ENCODE assay signal across 28 mouse cellular contexts in genomic region chr4:82600636-82601035, GRCm38 (mm10).
"Had no signal": no experiment of that assay in that cellular context is flagged by ENCODE, and none has a peak within 500 bp of the region (broad histone marks: within the 10 kb centered on the region; RNA-seq: fewer than 3 reads in every experiment).

No protein-coding gene starts in this region.

- H3K36me3 ChIP-seq: heart, embryonic 13.5 days; heart, embryonic 15.5 days; hindbrain, embryonic 10.5 days; hindbrain, embryonic 12.5 days; hindbrain, embryonic 15.5 days; kidney, embryonic 15.5 days; limb, embryonic 12.5 days; liver, embryonic 13.5 days; liver, embryonic 15.5 days had no signal

- H3K9me3 ChIP-seq: heart, embryonic 15.5 days; hindbrain, embryonic 15.5 days; kidney, embryonic 15.5 days; liver, embryonic 13.5 days; liver, embryonic 15.5 days had no signal

- H3K27me3 ChIP-seq: heart, embryonic 13.5 days; heart, embryonic 15.5 days; hindbrain, embryonic 12.5 days; hindbrain, embryonic 15.5 days; kidney, embryonic 15.5 days; limb, embryonic 12.5 days; liver, embryonic 13.5 days; liver, embryonic 15.5 days had no signal

- H3K9ac ChIP-seq: heart, embryonic 13.5 days; heart, embryonic 15.5 days; hindbrain, embryonic 12.5 days; hindbrain, embryonic 15.5 days; kidney, embryonic 15.5 days; limb, embryonic 12.5 days; liver, embryonic 13.5 days; liver, embryonic 15.5 days had no signal

- H3K27ac ChIP-seq: gastrocnemius, adult 2 months; heart, adult 2 months; heart, embryonic 13.5 days; heart, embryonic 15.5 days; hindbrain, embryonic 10.5 days; hindbrain, embryonic 12.5 days; hindbrain, embryonic 15.5 days; hindbrain, postnatal 0 days; kidney, embryonic 15.5 days; kidney, postnatal 0 days; limb, embryonic 12.5 days; liver, embryonic 13.5 days; liver, embryonic 15.5 days had no signal

- H3K4me3 ChIP-seq: gastrocnemius, adult 2 months; heart, adult 2 months; heart, embryonic 13.5 days; heart, embryonic 15.5 days; hindbrain, embryonic 10.5 days; hindbrain, embryonic 12.5 days; hindbrain, embryonic 15.5 days; kidney, embryonic 15.5 days; limb, embryonic 12.5 days; liver, embryonic 13.5 days; liver, embryonic 15.5 days had no signal

- ATAC-seq: hindbrain, postnatal 0 days; intestine, embryonic 16.5 days had no signal

- DNase-seq: gastrocnemius, adult 2 months; gastrocnemius, postnatal 10 days; gastrocnemius, postnatal 25 days; heart, adult 2 months; heart, postnatal 4 days; kidney, adult 11 months; kidney, adult 2 months; kidney, adult 9 months; kidney, postnatal 14 days; kidney, postnatal 36 days; layer of hippocampus, adult 9-11 months; layer of hippocampus, postnatal 36 days; left cerebral cortex, postnatal 4 days; liver; liver, embryonic 13.5 days had no signal

- H3K4me2 ChIP-seq: heart, embryonic 11.5 days; heart, embryonic 13.5 days; heart, embryonic 15.5 days; hindbrain, embryonic 12.5 days; hindbrain, embryonic 15.5 days; kidney, embryonic 15.5 days; limb, embryonic 12.5 days; liver, embryonic 11.5 days; liver, embryonic 13.5 days; liver, embryonic 15.5 days had no signal

- H3K4me1 ChIP-seq: liver, embryonic 13.5 days; liver, embryonic 15.5 days had no signal
